ENCODE assay signal across 9 mouse cellular contexts in genomic region chr1:165834633-165834975, GRCm38 (mm10). TPM values are rescaled to one million over a fixed set of nuclear protein-coding genes. Genes with fewer than 3 reads are reported as not detected.
DNase-seq lines count a peak whose midpoint lies in the region; ATAC-seq lines count a peak whose summit lies in the region.
"Had no signal": no experiment of that assay in that cellular context is flagged by ENCODE, and none has a peak within 500 bp of the region (broad histone marks: within the 10 kb centered on the region; RNA-seq: fewer than 3 reads in every experiment).

No protein-coding gene starts in this region.

- peaks cover 35% of the 10 kb centered on the region for H3K27me3 ChIP-seq in embryonic facial prominence, embryonic 10.5 days (replicated peaks; ENCODE audit: low read depth, poor library complexity, severe bottlenecking)
- 0 out of 2 replicates have a peak, but pooled peaks cover 3% of the 10 kb centered on the region for H3K27me3 ChIP-seq in hindbrain, embryonic 16.5 days (replicated peaks; ENCODE audit: control insufficient read depth, insufficient read depth, low read length)
- H3K27me3 ChIP-seq in midbrain, embryonic 14.5 days (ENCODE audit: control insufficient read depth, insufficient read depth, low read length): no peaks in the 10 kb centered on the region

- peak overlapping the region; percentile 41 for H3K4me3 ChIP-seq in embryonic facial prominence, embryonic 10.5 days
- peak overlapping the region; percentile 30 for H3K4me3 ChIP-seq in hindbrain, embryonic 16.5 days (ENCODE audit: low read length)
- H3K4me3 ChIP-seq in midbrain, embryonic 14.5 days (replicated peaks; ENCODE audit: low read depth, low read length): peak overlapping the region; percentile 16; the same call in 1 of the 2 replicates

- ATAC-seq in hindbrain, embryonic 16.5 days: no peak
- ATAC-seq in midbrain, embryonic 14.5 days (ENCODE audit: low FRiP score, low TSS enrichment): no peak

- peak overlapping the region; percentile 56 for H3K4me2 ChIP-seq in hindbrain, embryonic 16.5 days (ENCODE audit: low read length)
- peak overlapping the region; percentile 45 for H3K4me2 ChIP-seq in midbrain, embryonic 14.5 days (ENCODE audit: low read length)

- H3K9me3 ChIP-seq in embryonic facial prominence, embryonic 10.5 days: no peaks in the 10 kb centered on the region
- H3K9me3 ChIP-seq in hindbrain, embryonic 16.5 days (ENCODE audit: control insufficient read depth, low read length): no peaks in the 10 kb centered on the region
- no peaks in the 10 kb centered on the region for H3K9me3 ChIP-seq in midbrain, embryonic 14.5 days (ENCODE audit: control insufficient read depth, low read length)

- H3K27ac ChIP-seq in embryonic facial prominence, embryonic 10.5 days (replicated peaks): peak overlapping the region; percentile 31
- H3K27ac ChIP-seq in hindbrain, embryonic 16.5 days (ENCODE audit: low read depth, low read length): no peak overlapping the region
- peak overlapping the region; percentile 79 for H3K27ac ChIP-seq in midbrain, embryonic 14.5 days (replicated peaks; ENCODE audit: low read depth, low read length)

- DNase-seq in embryo, embryonic 10.5 days (ENCODE audit: low spot score): peak; percentile 43
- DNase-seq in embryonic facial prominence, embryonic 10.5 days (ENCODE audit: low spot score): no peak
- DNase-seq in midbrain, embryonic 14.5 days: peak; percentile 66
- no peak for DNase-seq in B cell, adult 2 months
- no peak for DNase-seq in ovary, postnatal 14 days (ENCODE audit: low spot score)
- no peak for DNase-seq in Muller cell, postnatal 12 days (ENCODE audit: inconsistent ontology term)
- DNase-seq: kidney, adult 11 months; lung, postnatal 10 days had no signal

- peaks cover 44% of the 10 kb centered on the region for H3K4me1 ChIP-seq in embryonic facial prominence, embryonic 10.5 days
- peaks cover 31% of the 10 kb centered on the region for H3K4me1 ChIP-seq in hindbrain, embryonic 16.5 days (ENCODE audit: control insufficient read depth, insufficient read depth, low read depth, low read length)
- H3K4me1 ChIP-seq in midbrain, embryonic 14.5 days (ENCODE audit: control insufficient read depth, insufficient read depth, low read length): peaks cover 41% of the 10 kb centered on the region

- H3K36me3 ChIP-seq in embryonic facial prominence, embryonic 10.5 days (replicated peaks): no peaks in the 10 kb centered on the region
- H3K36me3 ChIP-seq in hindbrain, embryonic 16.5 days (ENCODE audit: control insufficient read depth, insufficient read depth, low read length): no peaks in the 10 kb centered on the region
- H3K36me3 ChIP-seq in midbrain, embryonic 14.5 days (ENCODE audit: control insufficient read depth, insufficient read depth, low read length): no peaks in the 10 kb centered on the region

- WGBS in embryonic facial prominence, embryonic 10.5 days: 28% methylated on average over 12 of the region's 12 CpGs
- 13% methylated on average over 12 of the region's 12 CpGs for WGBS in hindbrain, embryonic 16.5 days
- WGBS in midbrain, embryonic 14.5 days: 14% methylated on average over 12 of the region's 12 CpGs

- H3K9ac ChIP-seq in hindbrain, embryonic 16.5 days (ENCODE audit: low read depth, low read length): no peak overlapping the region
- peak overlapping the region; percentile 2; the same call in 1 of the 2 replicates for H3K9ac ChIP-seq in midbrain, embryonic 14.5 days (replicated peaks; ENCODE audit: low read length)

RNA-seq across cellular contexts. Expression of gene Cd247, which starts 46.1 kb away (rescaled TPM):
- polyA plus RNA-seq in embryonic facial prominence, embryonic 10.5 days (2016; fragmentation: Nextera tagmentation; extraction: Ambion mirVana): 1.6 and 1.7 TPM in 2 replicates
- polyA plus RNA-seq in hindbrain, embryonic 16.5 days (2015; fragmentation: Nextera tagmentation; extraction: Ambion mirVana): 0.46 and 0.77 TPM in 2 replicates
- 1.5 and 2.1 TPM in 2 replicates for polyA plus RNA-seq in midbrain, embryonic 14.5 days (2014; fragmentation: Nextera tagmentation; extraction: Ambion mirVana)

Comparison
In these comparisons a context has a peak if more than half of its experiments do, and no peak if none do; other contexts are left out.
1. DNase-seq: peak in embryo, embryonic 10.5 days (single experiment) and midbrain, embryonic 14.5 days (single experiment); none in embryonic facial prominence, embryonic 10.5 days (single experiment), B cell, adult 2 months (0 of 2), ovary, postnatal 14 days (single experiment) and Muller cell, postnatal 12 days (single experiment).
2. Peak in every context shown above with its lines, with median percentiles within 50 percentile points of each other: H3K4me3 ChIP-seq.